Mouse (Mus musculus) ES-Bruce4 (cell line): ENCODE data around the gene Fam160b1.

ENCODE experiments used
- CTCF ChIP-seq: IDR thresholded peaks from one replicate; pipeline ENCODE4 v1.8.1; 2011; ENCODE audit warnings: low read depth, low read length
- POLR2A ChIP-seq: IDR thresholded peaks from one replicate; pipeline ENCODE4 v1.8.1; 2011; ENCODE audit warnings: low read length; ENCODE audit not compliant: insufficient read depth

DNA sequence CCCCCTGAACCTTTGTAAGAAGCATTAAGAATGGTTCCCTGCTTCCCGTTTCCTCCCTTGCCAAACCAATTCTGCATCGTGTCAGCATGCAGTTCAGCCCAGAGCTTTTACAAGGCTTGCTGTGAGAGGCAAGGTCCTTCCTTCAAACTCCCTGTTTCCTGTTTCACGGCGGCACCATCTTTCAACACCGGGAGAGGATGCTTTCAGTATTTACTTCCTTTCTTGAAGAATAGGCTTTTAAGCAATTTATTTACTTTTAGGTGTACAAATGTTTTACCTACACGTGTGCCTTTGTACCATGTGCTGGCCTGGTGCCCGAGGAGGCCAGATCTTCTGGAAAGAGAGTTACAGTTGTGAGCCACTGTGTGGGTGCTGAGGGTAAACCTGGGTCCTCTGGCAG, 4.2 kb upstream of the Fam160b1 start:
- no peak for TF ChIP-seq CTCF
- TF ChIP-seq POLR2A, result no peak
